Mouse (Mus musculus) megakaryocyte, embryonic 14.5 days (primary cell): ENCODE data around the gene 2010111I01Rik. TPM values are rescaled to one million over a fixed set of nuclear protein-coding genes. Genes with fewer than 3 reads are reported as not detected.

Experiments
- H3K27me3 ChIP-seq: replicated peaks from 2 replicates; pipeline ENCODE3; 2012; ENCODE audit warnings: inconsistent platforms
- H3K36me3 ChIP-seq: replicated peaks from 2 replicates; pipeline ENCODE3; 2012; ENCODE audit warnings: low read length, inconsistent platforms, mixed read lengths
- H3K4me1 ChIP-seq: 2 replicates; pipeline ENCODE4 v1.6.1; 2012; ENCODE audit warnings: inconsistent platforms
- H3K4me3 ChIP-seq: replicated peaks from 2 replicates; pipeline ENCODE3; 2012; ENCODE audit warnings: moderate library complexity, mild to moderate bottlenecking, inconsistent platforms
- H3K9me3 ChIP-seq: 2 replicates; pipeline ENCODE4 v1.6.1; 2012; ENCODE audit warnings: inconsistent platforms
- FLI1 ChIP-seq: IDR thresholded peaks from 2 replicates; pipeline ENCODE4 v1.6.1; 2012; ENCODE audit warnings: low read length, inconsistent platforms, mixed read lengths
- GATA1 ChIP-seq: IDR thresholded peaks from 3 replicates; pipeline ENCODE4 v1.6.1; 2012; ENCODE audit warnings: mixed read lengths, low read length, inconsistent platforms, borderline replicate concordance
- polyA plus RNA-seq: library from polyadenylated mRNA; stranded (reverse); fragments of >175 nt; gene quantifications from 2 replicates; pipeline ENCODE4 v1.2.3, GENCODE M21; 2012; ENCODE audit warnings: low replicate concordance; ENCODE audit not compliant: insufficient read depth

The 2010111I01Rik gene
- polyA plus RNA-seq, 1 experiment: 46.5 TPM

GRCm38 (mm10) chr13:63258167-63258582, 293.5 kb downstream of the 2010111I01Rik start:
- no peak for TF ChIP-seq FLI1
- TF ChIP-seq GATA1: no peak
- Histone ChIP-seq H3K27me3 (no peaks in the 10 kb centered on the region), H3K4me3 (peak overlapping the region; percentile 60), H3K36me3 (peaks cover 25% of the 10 kb centered on the region), H3K9me3 (no peaks in the 10 kb centered on the region), H3K4me1 (peaks cover 88% of the 10 kb centered on the region)

- Histone ChIP-seq H3K27me3 (no peaks in the 10 kb centered on the region), H3K9me3 (no peaks in the 10 kb centered on the region), H3K4me3 (no peak overlapping the region), H3K36me3 (peaks cover 30% of the 10 kb centered on the region), H3K4me1 (peaks cover 87% of the 10 kb centered on the region)
- TF ChIP-seq GATA1 (no peak), FLI1 (no peak)
These were observed 294.0 kb downstream of the 2010111I01Rik start for GRCm38 (mm10) chr13:63258671-63259070.

- peaks cover 31% of the 10 kb centered on the region for H3K36me3 ChIP-seq
- no peak overlapping the region for H3K4me3 ChIP-seq
- no peaks in the 10 kb centered on the region for H3K27me3 ChIP-seq
- H3K4me1 ChIP-seq: peaks cover 77% of the 10 kb centered on the region
- no peaks in the 10 kb centered on the region for H3K9me3 ChIP-seq
- TF ChIP-seq FLI1 (no peak), GATA1 (no peak)
These were observed 295.4 kb downstream of the 2010111I01Rik start for GRCm38 (mm10) chr13:63260133-63260532.

GRCm38 (mm10) chr13:63260753-63261631, 296.3 kb downstream of the 2010111I01Rik start:
- Histone ChIP-seq H3K4me3 (peak overlapping the region; percentile 82), H3K36me3 (peaks cover 34% of the 10 kb centered on the region), H3K27me3 (no peaks in the 10 kb centered on the region), H3K4me1 (peaks cover 69% of the 10 kb centered on the region), H3K9me3 (no peaks in the 10 kb centered on the region)
- TF ChIP-seq FLI1: no peak
- TF ChIP-seq GATA1: no peak

- TF ChIP-seq FLI1 (no peak), GATA1 (no peak)
- peaks cover 66% of the 10 kb centered on the region for H3K4me1 ChIP-seq
These were observed 297.0 kb downstream of the 2010111I01Rik start for GRCm38 (mm10) chr13:63261676-63262075.

GRCm38 (mm10) chr13:63262168-63262957, 297.7 kb downstream of the 2010111I01Rik start:
- TF ChIP-seq GATA1 (no peak), FLI1 (no peak)
- Histone ChIP-seq H3K27me3 (no peaks in the 10 kb centered on the region), H3K9me3 (no peaks in the 10 kb centered on the region), H3K36me3 (peaks cover 35% of the 10 kb centered on the region), H3K4me1 (peaks cover 61% of the 10 kb centered on the region), H3K4me3 (no peak overlapping the region)

More at GRCm38 (mm10) chr13:63261676-63262075, 297.0 kb downstream of the 2010111I01Rik start:
- Histone ChIP-seq H3K27me3 (no peaks in the 10 kb centered on the region), H3K9me3 (no peaks in the 10 kb centered on the region), H3K36me3 (peaks cover 37% of the 10 kb centered on the region), H3K4me3 (peak overlapping the region; percentile 8)

- Histone ChIP-seq H3K4me3 (no peak overlapping the region), H3K27me3 (no peaks in the 10 kb centered on the region), H3K9me3 (no peaks in the 10 kb centered on the region), H3K4me1 (peaks cover 43% of the 10 kb centered on the region), H3K36me3 (peaks cover 48% of the 10 kb centered on the region)
- TF ChIP-seq GATA1 (no peak), FLI1 (no peak)
These were observed 303.7 kb downstream of the 2010111I01Rik start for GRCm38 (mm10) chr13:63268371-63268770.

- no peaks in the 10 kb centered on the region for H3K27me3 ChIP-seq
- TF ChIP-seq GATA1: no peak
- TF ChIP-seq FLI1: no peak
- H3K9me3 ChIP-seq: no peaks in the 10 kb centered on the region
- peaks cover 40% of the 10 kb centered on the region for H3K4me1 ChIP-seq
- peaks cover 45% of the 10 kb centered on the region for H3K36me3 ChIP-seq
- no peak overlapping the region for H3K4me3 ChIP-seq
These were observed 304.1 kb downstream of the 2010111I01Rik start for GRCm38 (mm10) chr13:63268776-63269175.

- H3K9me3 ChIP-seq: no peaks in the 10 kb centered on the region
- TF ChIP-seq FLI1 (no peak), GATA1 (no peak)
- no peaks in the 10 kb centered on the region for H3K27me3 ChIP-seq
- peaks cover 42% of the 10 kb centered on the region for H3K36me3 ChIP-seq
- H3K4me1 ChIP-seq: peaks cover 41% of the 10 kb centered on the region
- no peak overlapping the region for H3K4me3 ChIP-seq
These were observed 305.5 kb downstream of the 2010111I01Rik start for GRCm38 (mm10) chr13:63270191-63270590.

GRCm38 (mm10) chr13:63272017-63272601, 307.4 kb downstream of the 2010111I01Rik start:
- Histone ChIP-seq H3K4me1 (peaks cover 50% of the 10 kb centered on the region), H3K36me3 (peaks cover 31% of the 10 kb centered on the region), H3K9me3 (no peaks in the 10 kb centered on the region), H3K27me3 (no peaks in the 10 kb centered on the region), H3K4me3 (no peak overlapping the region)
- TF ChIP-seq GATA1 (no peak), FLI1 (no peak)
